Mouse (Mus musculus) R1 (cell line): ENCODE measurements around the gene 1700092M07Rik.
A peak's percentile ranks its signal among the peaks of the same experiment; 100 is the strongest.

Experiments
- DNase-seq: peaks from one replicate; pipeline ENCODE4 v3.0.0-alpha.2; 2018; ENCODE audit warnings: low read depth, low spot score

The 1700092M07Rik gene

DNA sequence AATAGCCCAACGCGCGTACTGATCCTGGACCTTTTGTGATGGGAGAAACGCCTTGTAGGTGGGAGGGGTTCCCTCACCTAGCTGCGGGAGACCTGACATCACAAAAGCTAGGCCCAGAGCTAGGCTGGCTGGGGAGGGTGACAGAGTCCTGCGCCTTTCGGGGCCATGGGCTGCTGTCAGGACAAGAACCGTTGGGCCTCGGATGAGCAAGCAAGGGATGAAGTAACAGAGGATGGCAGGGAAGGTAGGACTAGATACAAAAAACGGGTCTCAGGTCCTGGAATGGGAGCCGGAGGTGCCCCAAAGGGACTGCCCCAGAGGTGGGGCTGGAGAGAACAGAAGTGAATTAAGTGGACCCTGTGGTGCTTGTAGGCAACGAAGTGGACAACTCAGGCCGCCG is at the start of gene 1700092M07Rik:
Gene 1700092M07Rik, plus strand, starts transcription at position 116 of the 400 bp plus-strand sequence.
- peak; percentile 67 for DNase-seq

DNA sequence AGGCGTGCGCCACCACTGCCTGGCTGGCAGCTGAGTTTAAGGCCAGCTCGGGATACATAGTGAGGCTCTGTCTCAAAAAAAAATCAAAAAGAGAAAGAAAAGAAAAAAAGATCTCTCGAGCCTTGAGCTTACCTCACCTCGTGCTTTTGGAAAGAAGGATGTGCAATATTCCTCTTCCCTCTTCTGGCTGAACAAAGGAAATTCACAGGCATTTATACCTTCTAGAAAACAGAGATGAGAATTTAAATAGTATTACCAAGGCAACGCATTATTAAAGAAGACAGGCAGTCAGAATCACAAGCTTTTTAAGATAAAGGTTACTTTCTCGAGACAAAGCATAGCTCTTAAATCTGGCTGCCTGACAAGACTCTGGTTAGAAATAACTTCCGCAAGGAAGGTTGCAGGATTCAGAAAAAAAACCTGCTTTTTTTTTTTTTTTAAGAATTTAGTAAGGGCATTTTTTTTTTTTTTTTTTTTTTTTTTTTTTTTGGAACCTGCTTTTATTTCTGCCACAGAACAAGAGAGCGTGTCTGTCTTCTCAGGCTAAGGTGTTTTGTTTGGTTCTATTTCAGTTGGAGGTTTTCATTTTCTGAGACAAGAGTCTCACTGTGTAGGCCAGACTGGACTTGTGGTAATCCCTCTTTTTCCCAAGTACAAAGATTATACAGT is 48.5 kb upstream of the 1700092M07Rik start:
- no peak for DNase-seq

DNA sequence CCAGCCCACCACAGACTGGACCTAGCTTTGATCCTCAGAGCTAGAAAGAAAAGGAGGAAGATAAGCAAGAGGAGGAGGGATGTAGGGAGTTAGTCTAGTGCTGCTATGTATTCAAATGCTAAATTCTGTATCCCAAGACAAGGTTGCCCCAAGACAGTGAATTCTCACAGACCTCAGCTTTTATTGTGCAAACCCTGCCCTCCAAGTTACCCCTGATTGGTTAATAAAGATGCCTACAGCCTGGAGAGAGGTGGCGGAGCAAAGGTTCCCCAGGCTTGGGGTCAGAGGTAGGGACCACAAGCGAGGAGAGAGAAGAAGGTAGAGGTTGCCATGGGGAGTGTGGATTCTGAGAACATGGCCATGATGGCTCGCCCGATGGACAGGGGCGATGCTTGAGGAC is 47.8 kb upstream of the 1700092M07Rik start:
- peak; percentile 70 for DNase-seq

DNA sequence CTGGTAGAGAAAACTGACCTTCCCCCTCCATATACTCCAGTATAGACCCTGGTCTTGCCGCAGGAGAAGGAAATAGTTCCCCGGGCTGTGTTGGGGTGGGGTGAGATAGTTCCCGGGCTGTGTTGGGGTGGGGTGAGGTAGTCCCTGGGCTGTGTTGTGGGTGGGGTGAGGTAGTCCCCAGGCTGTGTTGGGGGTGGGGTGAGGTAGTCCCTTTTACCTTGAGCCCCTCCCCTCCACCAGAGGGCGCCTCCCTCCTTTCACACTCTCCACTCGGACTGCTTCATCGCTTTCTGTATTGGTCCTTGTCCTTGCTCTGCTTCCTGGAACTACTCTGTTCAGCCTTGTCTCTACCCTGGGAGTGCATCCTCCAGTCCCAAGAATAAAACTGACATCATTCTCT is 45.2 kb upstream of the 1700092M07Rik start:
- DNase-seq = peak; percentile 85

DNA sequence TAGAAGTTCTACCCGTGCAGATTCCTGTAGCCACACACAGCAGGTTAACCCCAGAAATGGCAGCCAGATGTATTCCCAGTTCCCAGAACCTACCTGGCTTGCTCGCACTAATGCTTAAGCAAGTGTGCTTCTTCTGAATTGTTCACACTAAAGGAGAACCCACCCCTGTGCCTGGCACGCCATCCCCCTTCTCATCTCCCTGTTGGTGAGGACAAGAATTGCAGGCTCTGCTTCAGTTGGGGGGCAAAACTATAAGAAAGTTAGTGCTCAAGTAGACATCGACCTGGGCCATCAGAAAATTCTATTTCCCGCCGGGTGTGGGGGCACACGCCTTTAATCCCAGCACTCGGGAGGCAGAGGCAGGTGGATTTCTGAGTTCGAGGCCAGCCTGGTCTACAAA is 40.9 kb upstream of the 1700092M07Rik start:
- DNase-seq = peak; percentile 70

DNA sequence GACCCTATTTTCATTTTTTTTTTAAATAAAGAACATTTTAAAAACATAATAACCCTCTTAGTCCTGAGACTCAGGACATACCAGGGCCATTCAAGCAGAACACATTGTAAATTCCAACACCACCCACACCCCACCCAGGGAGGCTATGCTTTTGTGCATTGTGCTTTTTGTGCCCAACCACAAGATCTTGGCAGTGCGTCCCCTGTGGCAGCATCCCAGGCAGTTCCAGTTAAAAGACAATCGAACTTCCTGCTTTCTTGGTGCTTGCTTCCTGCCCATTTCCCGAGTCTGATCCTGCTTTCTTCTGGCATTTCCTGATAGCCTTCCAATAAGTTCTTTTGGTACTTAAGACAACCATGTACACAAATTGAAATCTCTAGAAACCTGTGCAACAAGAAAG is 38.1 kb upstream of the 1700092M07Rik start:
- DNase-seq = peak; percentile 72

DNA sequence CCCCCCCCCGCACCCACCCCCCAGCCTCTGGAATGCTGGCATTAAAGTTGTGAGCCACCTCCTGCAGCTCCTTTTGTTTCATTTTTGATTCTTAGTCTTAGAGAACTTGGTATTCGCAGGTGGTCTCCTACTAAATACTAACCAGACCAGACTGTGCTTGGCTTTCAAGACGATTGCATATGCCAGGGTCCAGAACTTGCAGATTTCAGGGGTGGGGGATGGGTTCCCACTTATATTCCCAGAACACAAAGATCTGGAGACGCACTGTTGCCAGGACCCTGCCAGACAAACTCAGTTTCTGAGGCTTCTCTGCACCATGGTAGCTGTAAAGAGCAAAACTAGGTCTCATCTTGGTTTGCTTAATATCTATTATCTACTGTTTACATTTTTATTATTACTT is 36.9 kb upstream of the 1700092M07Rik start:
- peak; percentile 82 for DNase-seq

DNA sequence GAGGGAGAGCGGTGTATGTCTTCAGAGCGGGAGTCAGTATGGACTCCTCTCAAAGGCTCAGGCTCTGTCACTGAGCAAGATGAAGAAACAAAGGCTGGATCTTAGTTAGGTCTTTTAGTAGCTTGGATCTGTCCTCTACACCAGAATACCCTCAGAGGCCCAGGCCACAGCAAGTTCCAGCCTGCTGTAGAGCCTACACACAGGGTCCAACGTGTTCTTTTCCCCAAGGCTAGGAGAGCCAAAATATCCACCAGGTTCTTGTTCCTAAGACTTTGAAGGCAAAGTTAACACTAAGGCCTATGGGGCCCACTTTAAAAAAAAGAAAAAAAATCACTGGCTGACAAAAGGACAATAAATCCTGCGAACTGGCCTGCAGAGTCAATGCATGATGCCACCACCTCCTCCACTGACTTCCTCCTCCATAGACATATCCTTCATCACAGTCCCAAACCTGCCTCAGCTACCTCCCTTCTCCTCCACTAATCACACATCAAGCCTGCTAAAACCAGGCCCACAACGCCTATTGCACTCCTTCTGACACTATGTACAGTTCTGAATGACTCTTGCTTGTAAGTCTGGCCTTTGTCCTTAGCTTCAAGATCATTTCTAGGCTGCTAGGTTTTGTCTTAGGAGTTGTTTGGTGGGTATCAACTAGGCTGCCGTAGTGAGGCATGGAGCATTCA is 35.4 kb upstream of the 1700092M07Rik start:
- no peak for DNase-seq

DNA sequence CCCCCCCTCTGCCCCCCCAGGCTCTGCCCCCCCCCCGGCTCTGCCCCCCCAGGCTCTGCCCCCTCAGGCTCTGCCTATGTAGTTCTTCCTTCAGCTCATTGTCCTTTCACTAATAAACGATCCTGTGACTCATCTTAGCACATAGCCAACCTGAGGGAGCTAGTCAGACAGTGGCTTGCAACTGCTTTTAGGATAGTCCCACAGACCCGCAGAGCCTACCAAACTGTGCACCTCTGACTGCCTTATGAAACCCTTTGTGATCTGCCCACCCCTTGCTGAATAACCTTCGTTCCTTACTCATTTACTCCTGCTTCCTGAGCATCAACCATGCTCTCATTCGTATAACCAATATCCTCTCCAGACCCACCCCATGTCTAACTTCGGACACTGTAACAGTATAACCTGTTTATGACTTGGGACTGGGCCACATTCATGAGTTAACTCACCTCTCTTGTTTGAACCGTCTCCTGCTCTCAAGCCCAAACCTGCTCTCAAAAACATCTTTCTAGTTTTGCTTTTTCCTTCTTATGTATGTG is 34.3 kb upstream of the 1700092M07Rik start:
- DNase-seq = no peak

DNA sequence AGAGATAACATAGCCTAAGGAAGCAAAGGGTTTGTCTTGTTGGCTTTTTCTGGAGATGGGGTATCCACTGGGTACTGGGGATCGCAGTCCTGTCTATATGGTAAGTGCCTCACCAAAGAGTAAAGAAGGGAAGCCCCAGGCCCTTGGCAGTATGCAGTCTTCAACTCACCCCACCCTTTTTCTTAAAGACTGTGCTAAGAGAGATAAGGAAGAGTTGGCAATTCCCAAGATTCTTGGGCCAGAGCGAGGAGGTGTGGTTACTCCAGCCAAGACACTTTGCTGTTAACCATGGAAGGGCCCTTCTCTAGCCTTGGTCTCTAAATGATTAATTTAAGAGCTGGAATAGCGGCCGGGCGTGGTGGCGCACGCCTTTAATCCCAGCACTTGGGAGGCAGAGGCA is 33.6 kb upstream of the 1700092M07Rik start:
- DNase-seq = peak; percentile 42

DNA sequence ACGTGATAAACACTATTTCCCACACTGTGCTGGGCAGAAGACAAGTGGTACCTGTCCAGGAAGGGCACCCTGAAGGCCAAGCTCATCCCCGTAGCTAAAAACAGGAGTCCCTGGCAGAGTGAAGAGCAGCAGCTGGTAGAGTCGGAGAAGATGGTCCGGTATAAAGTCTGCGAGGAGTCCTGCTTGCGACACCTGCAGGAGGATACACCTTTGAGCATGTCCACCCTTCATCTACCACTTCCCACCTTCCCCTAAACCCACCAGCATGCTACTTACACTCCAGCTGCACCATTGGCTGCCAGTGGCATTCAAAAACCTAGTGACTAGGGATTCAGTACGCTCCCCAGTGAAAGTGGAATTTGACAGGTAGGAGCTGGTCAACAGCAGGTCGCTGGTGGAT is 31.6 kb upstream of the 1700092M07Rik start:
- DNase-seq = no peak

DNA sequence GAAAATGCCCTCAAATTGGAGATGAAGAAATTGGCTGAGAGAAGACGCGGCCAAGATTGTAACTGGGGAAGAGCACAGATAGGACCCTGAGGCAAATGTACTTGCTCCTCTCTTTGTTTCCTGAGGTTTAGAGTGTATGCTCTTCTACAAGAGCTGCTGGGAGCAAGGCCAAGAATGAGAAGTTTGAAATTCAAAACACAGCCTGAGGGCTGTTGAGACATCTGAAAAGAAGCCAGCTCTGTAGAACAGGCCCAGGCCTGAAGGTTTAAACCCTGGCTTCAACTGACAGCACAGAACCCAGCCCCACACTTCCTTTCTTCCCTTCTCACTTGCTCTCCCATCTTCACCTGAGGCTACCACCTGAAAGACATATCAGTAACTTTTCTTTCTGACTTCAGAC is 30.5 kb upstream of the 1700092M07Rik start:
- DNase-seq = no peak

DNA sequence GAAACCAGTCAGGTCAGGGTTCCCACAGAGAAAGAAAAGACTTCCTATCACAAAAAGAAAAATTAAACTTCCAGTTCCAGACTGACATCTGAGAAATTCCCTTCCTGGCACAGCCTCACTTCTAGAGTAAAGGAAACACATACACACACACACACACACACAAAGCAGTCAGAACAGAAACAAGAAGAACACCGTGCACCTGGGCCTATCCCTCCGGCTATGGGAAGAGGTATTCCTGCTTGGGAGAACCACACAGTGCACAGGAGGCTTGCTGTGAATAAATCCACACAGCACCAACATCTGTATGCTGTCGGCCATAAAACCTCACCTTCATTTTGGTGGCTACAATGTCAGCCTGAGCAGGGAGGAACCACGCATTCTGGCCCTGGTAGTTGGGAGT is 29.0 kb upstream of the 1700092M07Rik start:
- no peak for DNase-seq

DNA sequence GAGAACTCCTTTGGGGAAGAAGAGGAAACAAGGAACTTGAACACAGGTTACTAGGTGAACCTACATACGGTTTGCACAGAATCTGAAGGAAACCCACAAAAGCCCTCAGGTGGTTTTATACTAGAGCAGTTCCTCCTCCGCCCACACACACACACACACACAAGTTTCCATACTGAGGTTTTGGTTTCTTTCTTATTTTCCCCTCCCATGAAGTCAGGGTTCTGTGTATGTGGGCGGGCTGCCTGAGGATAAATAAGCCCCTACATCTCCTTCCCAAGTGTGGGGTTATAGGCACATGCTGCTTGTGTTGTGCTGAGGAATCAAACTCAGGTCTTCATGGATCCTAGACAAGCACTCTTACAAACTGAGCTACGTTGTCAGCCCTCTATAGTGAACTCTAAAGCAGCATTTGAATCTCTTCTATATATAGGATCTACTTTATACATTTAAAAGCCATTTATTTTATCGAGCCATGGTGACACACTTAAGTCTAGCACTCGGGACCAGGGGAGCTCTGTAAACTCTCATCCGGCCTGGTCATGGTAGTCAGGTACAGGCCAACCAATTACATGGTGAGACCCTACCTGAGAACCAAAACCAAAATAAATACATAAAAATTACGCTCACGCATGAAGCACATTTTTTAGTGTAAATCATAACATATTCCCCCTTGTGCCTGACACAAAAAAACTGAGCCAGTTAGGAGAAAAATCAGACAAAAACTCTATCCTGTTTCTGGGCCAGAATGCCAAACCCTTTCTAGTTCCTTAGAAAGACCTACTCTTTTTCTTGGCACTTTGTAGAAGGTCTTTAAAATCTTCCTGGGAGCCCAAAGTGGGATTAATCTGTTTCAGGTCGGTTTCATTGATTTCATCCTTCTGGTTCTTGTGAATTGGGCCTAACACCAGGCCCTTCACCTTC is 28.3 kb upstream of the 1700092M07Rik start:
- peak; percentile 30 for DNase-seq

DNA sequence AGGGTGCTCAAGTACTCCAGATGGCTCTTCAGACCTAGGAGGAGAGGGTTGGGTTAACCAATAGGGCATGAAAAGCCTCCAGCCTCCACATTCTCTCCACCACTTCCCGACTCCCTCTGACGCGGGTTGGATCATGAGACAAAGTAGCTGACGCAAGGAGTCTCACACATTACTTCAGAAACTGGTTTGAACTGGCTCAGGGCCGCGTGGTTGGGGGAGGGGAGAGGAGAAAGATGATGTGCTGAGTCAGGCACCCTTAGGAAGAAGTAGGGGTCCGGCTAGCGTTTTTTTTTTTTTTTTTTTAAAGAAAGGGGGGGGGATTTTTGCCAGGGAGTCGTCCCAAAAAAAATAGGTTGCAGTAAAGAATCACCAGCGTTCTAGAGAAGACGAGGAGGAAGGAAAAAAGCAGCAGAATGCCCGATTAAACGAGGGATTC is 27.6 kb upstream of the 1700092M07Rik start:
- peak; percentile 99 for DNase-seq

DNA sequence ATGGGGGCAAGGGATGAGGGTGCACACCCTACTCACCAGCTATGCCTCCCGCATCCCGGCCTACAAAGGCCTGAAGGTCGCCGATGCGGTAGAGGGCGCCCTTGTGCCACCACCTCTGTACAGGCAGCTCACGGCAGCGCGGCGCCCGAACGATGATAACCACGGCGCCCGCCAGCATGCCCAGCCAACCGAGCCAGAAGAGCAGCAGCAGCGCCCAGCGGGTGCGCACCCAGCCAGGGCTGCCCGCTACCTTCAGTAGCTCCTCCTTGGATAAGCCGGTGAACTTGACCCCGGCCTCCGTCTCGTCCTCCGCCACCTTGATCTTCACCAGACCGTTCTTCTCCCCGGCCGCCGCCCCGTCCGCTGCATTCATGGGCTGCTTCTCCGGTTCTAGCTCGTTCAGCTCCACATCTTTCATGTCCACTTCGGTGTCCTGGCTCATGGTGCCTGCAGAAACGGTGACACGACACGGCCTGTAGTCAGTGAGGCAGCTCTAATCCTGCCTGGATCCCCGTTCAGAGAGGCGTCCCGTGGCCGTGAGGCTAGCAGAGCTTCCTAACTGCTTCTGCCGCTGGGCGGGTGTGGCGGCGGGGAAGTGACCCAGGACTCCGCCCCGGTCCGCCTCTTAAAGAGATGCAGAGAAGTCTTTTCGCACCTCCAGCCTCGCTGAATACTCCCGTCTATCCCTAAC is 27.1 kb upstream of the 1700092M07Rik start:
- peak; percentile 92 for DNase-seq

DNA sequence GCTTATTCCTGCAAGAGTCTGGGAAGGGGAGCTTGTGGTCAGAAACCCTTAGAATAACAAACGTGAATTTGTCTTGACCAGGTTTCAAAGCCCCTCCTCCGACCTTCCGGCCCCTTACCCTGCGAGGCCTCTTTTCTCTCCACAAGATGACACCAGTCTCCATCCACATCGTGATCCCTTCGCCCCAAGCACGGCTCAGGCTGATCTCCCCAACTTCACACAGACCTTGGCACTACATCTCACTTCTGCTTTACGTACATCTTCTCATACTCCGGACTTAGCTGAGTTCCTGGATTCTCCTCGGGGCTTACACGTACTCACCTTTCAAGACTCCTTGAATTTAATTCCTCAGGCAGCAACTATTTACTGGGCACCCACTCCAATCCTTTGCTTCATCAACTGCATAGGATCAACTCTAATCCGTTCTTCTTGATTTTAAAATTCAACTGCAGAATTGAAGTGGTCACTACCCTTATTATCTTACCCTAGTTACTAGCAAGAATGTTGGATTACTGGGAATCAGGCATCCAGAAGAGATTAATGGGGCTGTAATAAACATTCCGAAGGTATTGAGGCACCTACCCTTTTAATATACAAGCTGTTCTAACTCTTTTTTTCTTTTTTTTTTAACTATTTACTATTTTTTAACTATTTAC is 26.4 kb upstream of the 1700092M07Rik start:
- DNase-seq = no peak

DNA sequence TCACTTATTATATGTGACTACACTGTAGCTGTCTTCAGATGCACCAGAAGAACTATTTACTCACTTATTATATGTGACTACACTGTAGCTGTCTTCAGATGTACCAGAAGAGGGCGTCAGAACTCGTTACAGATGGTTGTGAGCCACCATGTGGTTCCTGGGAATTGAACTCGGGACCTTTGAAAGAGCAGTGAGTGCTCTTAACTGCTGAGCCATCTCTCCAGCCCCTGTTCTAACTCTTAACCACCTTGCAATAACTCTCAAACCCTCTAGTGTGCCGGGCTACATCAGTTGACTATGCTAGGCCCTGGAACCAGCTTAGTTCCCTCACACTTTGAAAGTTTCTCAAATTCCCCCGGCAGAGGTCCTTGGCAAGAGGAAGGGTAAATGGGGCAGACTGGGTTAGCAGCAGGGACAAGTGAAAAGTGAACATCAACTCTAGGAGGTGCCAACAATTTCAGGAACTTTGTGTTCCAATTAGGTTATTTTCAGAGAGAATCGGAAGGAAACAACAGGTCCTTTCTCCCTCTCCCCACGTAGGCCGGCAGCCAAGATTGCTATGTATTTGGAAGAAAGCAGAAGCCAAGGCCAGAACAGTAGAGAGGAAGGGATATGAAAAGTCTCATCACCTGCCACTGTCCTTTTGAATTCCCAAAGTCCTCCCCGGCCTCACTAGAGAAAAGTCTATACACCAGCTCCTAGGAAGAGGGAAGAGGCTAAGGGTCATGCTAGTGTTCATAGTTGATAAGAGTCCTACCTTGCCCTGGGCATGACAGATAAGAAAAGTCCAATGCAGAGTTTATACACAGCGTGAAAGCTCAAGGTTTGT is 25.7 kb upstream of the 1700092M07Rik start:
- DNase-seq = peak; percentile 62

DNA sequence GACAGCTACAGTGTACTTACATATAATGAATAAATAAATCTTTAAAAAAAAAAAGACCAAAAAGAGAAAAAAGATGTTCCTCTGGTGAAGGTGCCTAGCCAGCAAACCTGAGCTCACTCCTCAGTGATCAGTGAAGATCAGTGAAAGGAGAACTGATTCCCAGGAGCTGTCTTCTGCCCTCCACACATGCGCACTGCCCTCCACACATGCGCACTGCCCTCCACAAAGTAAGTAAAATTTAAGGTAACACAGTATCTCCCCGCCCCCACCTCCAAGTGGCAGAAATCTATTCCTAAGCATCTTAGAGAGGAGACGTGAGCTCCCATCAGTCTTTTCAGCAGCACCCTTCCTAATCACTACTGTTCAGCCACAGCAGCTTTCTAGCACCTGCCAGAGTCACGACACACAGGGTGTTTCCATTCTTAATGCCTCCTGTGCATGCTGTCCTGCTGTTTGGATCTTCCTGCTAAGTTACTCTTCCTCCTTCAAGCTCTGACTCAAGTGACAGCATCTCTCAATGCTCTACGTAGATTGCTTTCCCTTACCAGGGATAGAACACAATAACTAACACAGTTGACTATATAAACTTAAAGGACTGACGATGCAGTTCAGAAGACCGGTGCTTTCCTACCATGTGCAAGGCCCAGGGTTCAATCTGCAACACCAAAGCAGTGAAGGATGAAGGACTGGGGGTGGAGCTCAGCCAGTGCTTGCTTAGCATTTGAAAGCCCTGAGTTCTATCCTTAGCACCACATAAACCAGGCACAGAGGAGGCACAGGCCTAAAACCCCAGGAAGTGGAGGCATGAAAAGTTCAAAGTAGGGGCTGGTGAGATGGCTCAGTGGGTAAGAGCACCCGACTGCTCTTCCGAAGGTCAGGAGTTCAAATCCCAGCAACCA is 24.4 kb upstream of the 1700092M07Rik start:
- DNase-seq = peak; percentile 98
